Mouse (Mus musculus) hindbrain, embryonic 15.5 days (tissue): ENCODE results near the gene Agfg2. TPM values are rescaled to one million over a fixed set of nuclear protein-coding genes. Genes with fewer than 3 reads are reported as not detected.
"Not testable (repeated sequence)": the region's sequence is repeated elsewhere in the genome, so short reads cannot be mapped to it uniquely, and the experiment has no call there.

Experiments
- ATAC-seq: fragments of 200-750 bp; cut with Nextera tagmentation; 2 replicates; pipeline ENCODE4 v1.8.0; 2017; ENCODE audit warnings: low read depth, moderate number of reproducible peaks, moderate TSS enrichment; ENCODE audit not compliant: low FRiP score
- H3K27ac ChIP-seq: fragments of 300-500 bp; sonication (generic); replicated peaks from 2 replicates; pipeline ENCODE4 v1.5.1; 2015; ENCODE audit warnings: mild to moderate bottlenecking, inconsistent platforms
- H3K27me3 ChIP-seq: fragments of 300-500 bp; sonication (generic); 2 replicates; pipeline ENCODE4 v1.6.1; 2015; ENCODE audit warnings: control low read depth, inconsistent platforms
- H3K36me3 ChIP-seq: fragments of 300-500 bp; sonication (generic); 2 replicates; pipeline ENCODE4 v1.6.1; 2015; ENCODE audit warnings: control low read depth, inconsistent platforms
- H3K4me1 ChIP-seq: fragments of 300-500 bp; sonication (generic); replicated peaks from 2 replicates; pipeline ENCODE4 v1.6.1; 2015; ENCODE audit warnings: control low read depth, inconsistent platforms
- H3K4me2 ChIP-seq: fragments of 300-500 bp; sonication (generic); 2 replicates; pipeline ENCODE4 v1.6.1; 2015; ENCODE audit warnings: moderate library complexity, mild to moderate bottlenecking, inconsistent platforms
- H3K4me3 ChIP-seq: fragments of 300-500 bp; sonication (generic); 2 replicates; pipeline ENCODE4 v1.5.1; 2015; ENCODE audit warnings: mild to moderate bottlenecking, inconsistent platforms
- H3K9ac ChIP-seq: fragments of 300-500 bp; sonication (generic); 2 replicates; pipeline ENCODE4 v1.6.1; 2015; ENCODE audit warnings: inconsistent platforms
- H3K9me3 ChIP-seq: fragments of 300-500 bp; sonication (generic); 2 replicates; pipeline ENCODE4 v1.6.1; 2016; ENCODE audit warnings: control low read depth, inconsistent platforms
- WGBS: fragments of 180-500 bp; shearing (Covaris S2); methylation state at CpG from one replicate; pipeline ENCODE4 v1.1.7; 2015; 5-methylcytosine and 5-hydroxymethylcytosine counted together
- polyA plus RNA-seq: library from polyadenylated mRNA; unstranded; fragments of >200 nt; fragmentation: Nextera tagmentation; extraction: Ambion mirVana; gene quantifications from 2 replicates; pipeline ENCODE4 v1.2.1, GENCODE M21; 2015

The Agfg2 gene
- polyA plus RNA-seq: 20.2 and 20.3 TPM in 2 replicates

DNA sequence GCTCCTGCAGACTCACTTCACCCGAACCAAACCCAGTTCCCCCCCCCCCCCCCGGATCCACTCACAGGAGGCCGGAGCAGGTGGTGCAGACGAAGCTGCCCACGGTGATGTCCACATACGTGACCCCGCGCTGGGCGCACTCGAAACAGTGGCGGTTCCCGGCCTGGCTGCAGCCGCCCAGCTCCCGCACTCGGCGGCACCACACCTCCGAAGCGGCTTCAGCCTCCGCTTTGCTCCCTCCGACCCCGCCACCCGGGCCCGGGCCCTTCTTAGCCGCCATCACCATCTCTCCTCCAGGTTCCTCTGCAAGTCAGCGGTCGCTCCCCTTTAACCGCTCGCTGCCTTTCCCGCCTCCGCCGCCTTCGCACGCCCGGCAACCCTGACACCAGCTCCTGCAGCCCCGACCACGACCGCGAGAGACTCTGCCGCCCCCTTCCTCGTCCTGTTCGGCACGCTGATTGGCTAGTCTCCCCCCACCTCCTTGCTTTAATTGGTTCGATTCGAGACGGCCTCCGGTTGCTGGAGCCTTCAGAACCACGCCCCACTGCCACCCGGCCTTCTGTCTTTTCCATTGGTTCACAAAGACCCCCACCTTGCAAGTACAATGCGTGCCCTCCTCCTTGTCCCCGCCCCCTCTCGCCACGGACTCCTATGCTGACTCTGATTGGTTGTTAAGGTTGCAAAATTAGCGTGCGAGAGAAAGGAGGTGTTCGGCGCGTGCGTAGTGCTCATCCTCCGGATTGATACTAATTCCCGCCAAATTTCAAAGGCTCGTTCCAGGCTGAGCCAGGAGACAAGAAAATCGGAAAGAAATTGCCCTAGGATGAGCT lies at the start of gene Agfg2:
TSS of gene Agfg2 (minus strand) at position 433 of the 830 bp plus-strand sequence.
- Histone ChIP-seq H3K4me1 (peaks cover 25% of the 10 kb centered on the region), H3K9me3 (no peaks in the 10 kb centered on the region), H3K4me3 (peak within 1 kb of the TSS; percentile 97), H3K27me3 (no peaks in the 10 kb centered on the region), H3K36me3 (no peaks in the 10 kb centered on the region), H3K27ac (peak within 1 kb of the TSS; percentile 86), H3K9ac (peak within 1 kb of the TSS; percentile 80), H3K4me2 (peak within 1 kb of the TSS; percentile 74)
- WGBS: under 1% methylated on average over 60 of the region's 62 CpGs
- peak; percentile 99 for ATAC-seq

DNA sequence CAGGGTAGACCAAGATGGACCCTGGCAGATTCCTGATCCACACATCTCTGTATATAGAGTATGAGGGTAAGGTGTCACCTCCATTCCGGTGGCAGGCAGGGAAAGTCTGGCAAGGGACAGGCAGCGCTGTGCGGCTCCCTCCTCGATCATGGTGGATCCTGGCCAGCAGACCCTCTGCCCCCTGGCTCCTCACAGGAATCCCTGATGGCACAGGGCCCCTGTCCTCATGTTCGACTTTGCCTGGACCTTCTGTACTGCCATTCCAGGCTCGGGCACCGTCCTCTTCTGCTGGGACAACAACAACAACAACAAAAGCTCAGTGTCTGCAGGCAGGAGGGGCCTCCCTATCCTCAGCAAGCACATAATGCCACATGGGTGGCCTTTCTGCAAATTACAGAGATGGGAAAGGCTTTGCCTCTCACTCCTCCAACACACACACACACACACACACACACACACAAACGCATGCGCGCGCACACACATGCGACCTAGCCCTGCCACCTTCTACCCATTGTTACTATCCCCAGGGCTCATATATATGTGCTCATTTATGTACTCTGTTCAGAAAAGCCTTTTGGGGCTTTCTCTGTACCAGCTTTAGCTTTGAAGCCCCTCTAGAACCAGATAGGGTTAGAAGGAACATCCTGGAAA lies 49.2 kb upstream of the Agfg2 start:
- peaks cover 50% of the 10 kb centered on the region for H3K4me1 ChIP-seq
- no peaks in the 10 kb centered on the region for H3K27me3 ChIP-seq
- 15% methylated on average over 12 of the region's 12 CpGs for WGBS
- H3K9ac ChIP-seq: peak overlapping the region; percentile 28; the same call in 1 of the 2 replicates
- peaks cover 43% of the 10 kb centered on the region for H3K36me3 ChIP-seq
- ATAC-seq: peak; percentile 65
- H3K4me3 ChIP-seq: peak overlapping the region; percentile 30
- no peaks in the 10 kb centered on the region for H3K9me3 ChIP-seq
- peak overlapping the region; percentile 92 for H3K27ac ChIP-seq
- H3K4me2 ChIP-seq: peak overlapping the region; percentile 58

DNA sequence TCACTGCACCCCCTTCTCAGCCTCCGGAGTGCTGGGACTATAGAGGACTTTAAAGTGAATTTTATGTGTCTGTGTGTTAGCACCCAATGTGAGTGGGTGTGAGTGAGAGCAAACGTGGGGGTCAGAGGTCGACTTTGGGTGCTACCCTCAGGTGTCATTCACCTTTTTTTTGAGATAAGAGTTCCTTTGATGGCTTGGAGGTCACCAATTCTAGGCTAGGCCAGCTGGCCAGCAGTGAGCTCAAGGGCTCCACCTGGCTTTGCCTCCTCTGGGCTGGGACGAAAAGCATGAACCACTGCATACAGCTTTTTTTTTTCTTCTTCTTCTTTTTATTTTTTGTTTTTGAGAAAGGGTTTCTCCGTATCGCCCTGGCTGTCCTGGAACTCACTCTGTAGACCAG lies 42.2 kb upstream of the Agfg2 start:
- no peaks in the 10 kb centered on the region for H3K9me3 ChIP-seq
- no peaks in the 10 kb centered on the region for H3K27me3 ChIP-seq
- H3K4me3 ChIP-seq: no peak overlapping the region
- H3K4me1 ChIP-seq: peaks cover 6% of the 10 kb centered on the region
- no peak for ATAC-seq
- H3K27ac ChIP-seq: no peak overlapping the region
- H3K36me3 ChIP-seq: peaks cover 15% of the 10 kb centered on the region
- H3K4me2 ChIP-seq: no peak overlapping the region
- WGBS: 79% methylated on average over 6 of the region's 6 CpGs
- no peak overlapping the region for H3K9ac ChIP-seq

DNA sequence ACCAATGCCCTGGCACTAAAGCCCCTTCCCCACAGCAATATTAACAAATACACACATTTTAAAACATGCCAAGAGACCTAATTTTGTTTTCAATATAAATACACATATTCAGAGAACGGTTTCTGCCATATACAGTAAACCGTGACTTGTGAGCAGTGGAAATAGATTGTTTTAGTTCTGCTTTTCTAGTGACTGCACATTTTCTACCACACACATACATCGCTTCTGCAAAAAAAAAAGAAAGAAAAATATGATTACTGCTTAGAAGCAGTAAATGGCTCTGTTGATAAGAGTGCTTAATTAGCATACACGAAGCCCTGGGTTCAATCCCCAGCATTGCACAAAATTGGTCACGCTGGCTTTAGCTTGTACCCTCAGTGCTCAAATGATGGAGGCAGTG lies 39.3 kb upstream of the Agfg2 start:
- H3K4me3 ChIP-seq: no peak overlapping the region
- H3K27ac ChIP-seq: no peak overlapping the region
- H3K4me1 ChIP-seq: peaks cover 3% of the 10 kb centered on the region; the same call in 1 of the 2 replicates
- WGBS: 86% methylated on average over 5 of the region's 5 CpGs
- H3K27me3 ChIP-seq: no peaks in the 10 kb centered on the region
- ATAC-seq: no peak
- H3K36me3 ChIP-seq: no peaks in the 10 kb centered on the region
- H3K9me3 ChIP-seq: no peaks in the 10 kb centered on the region
- H3K4me2 ChIP-seq: no peak overlapping the region
- no peak overlapping the region for H3K9ac ChIP-seq

DNA sequence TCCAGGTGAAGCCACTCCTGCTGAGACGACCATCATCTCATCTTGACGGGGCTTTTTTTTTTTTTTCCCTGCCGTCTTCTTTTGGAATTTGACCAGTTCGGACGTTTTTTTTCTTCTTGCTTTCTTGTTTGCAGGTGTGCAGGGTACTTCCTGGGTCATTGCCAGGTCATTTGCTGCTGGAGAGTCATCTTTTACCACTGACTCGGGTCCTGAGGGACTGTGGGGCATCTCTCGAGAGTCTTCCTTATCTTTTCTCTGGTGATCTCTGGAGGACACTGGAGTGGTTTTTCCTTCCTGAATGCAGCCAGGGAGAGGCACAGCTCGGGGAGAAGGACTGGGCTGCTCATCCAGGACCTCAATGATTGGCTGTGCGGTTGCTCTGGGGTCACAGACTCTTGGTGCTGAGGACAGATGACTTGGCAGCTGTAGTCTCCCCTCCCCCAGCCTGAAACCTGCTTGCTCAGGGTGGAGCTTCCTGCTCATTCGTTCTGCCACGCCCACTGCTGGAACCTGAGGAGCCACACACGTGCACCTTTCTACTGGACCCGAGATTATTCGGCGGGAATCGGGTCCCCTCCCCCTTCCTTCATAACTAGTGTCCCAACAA lies 36.1 kb upstream of the Agfg2 start:
- H3K4me3 ChIP-seq: not testable (repeated sequence)
- WGBS: 24% methylated on average over 11 of the region's 16 CpGs
- H3K4me2 ChIP-seq: peak overlapping the region; percentile 40

DNA sequence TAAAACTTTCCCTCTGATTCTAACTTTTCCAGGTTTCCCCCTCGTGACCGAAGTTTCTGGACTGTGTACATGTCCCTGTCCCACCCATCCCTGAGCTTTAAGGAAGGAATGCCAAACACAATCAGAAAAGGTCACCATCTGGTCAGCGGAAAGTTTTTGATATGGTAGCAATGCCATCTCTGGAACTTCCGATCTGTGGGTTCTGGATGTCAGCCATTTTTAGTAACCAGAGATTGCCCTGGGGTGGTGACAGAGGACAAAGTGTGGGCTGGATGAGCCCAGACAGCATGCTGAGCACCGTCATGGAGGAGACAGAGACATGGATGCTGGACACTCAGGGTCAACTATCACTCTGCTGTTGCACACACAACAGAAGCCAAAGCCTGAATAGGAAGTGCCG lies 34.6 kb upstream of the Agfg2 start:
- ATAC-seq: no peak
- 88% methylated on average over 6 of the region's 6 CpGs for WGBS

More for the DNA sequence above, 36.1 kb upstream of the Agfg2 start:
- not testable (repeated sequence) for ATAC-seq, H3K9ac ChIP-seq, H3K27me3 ChIP-seq, H3K9me3 ChIP-seq, H3K27ac ChIP-seq, H3K36me3 ChIP-seq, H3K4me1 ChIP-seq

DNA sequence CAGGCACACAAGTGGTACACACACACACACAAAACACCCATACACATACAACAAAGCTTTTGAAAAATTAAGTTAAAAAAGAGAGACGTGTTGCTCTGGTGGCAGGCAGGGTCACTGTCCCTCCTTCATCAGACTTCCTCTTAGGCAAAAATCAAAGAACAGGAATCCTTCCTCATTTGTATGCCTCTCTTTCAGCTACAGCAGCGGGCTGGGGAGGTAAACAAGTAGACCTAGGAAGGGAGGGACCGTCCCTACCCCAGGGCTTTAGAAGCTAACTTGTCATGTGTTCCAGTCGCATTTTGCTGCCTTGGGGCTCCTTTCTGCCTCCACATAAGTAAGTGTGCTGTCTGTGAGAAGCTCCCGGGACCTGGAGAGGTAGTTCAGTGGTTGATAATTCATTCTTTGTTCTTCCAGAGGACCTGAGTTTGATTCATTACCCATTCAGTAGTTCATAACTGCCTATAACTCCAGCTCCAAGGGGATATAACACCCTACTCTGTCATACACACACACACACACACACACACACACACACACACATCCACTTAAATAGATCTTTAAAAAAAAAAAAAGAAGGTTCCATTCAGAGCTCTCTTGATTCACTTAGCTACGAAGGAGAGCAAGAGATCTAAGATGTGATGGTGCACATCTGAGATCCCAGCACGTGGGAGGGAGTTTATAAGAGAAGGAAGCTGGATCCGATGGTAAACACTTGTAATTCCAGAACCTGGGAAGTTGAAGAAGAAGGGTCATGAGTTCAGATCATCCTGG lies 33.7 kb upstream of the Agfg2 start:
- ATAC-seq: no peak
- H3K9me3 ChIP-seq: no peaks in the 10 kb centered on the region
- WGBS: 65% methylated on average over 8 of the region's 8 CpGs

More for the DNA sequence above, 34.6 kb upstream of the Agfg2 start:
- H3K36me3 ChIP-seq: no peaks in the 10 kb centered on the region
- no peaks in the 10 kb centered on the region for H3K27me3 ChIP-seq
- H3K4me3 ChIP-seq: no peak overlapping the region
- no peaks in the 10 kb centered on the region for H3K9me3 ChIP-seq
- no peak overlapping the region for H3K4me2 ChIP-seq
- H3K4me1 ChIP-seq: peaks cover 3% of the 10 kb centered on the region; the same call in 1 of the 2 replicates
- H3K27ac ChIP-seq: no peak overlapping the region
- H3K9ac ChIP-seq: no peak overlapping the region

DNA sequence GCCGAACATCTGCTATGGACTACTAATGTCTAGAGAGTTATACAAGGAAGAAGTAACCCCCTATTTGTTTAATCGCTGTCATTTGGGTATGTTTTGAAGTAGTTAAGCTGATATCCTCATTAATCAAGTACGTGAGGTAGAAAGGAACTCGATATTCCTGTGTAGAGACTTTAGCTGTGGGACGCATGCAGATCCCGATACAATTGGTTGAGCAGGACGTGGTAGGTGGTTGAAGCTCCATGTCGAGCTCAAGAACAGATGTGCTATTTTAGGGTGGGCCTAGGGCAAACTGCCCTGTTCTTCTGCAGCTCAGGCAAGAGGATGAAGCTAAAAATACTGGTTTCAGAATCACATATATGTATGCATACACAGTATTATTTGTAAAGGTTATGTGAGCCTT lies 31.2 kb upstream of the Agfg2 start:
- Histone ChIP-seq H3K27me3 (no peaks in the 10 kb centered on the region), H3K4me3 (no peak overlapping the region), H3K27ac (no peak overlapping the region), H3K9me3 (no peaks in the 10 kb centered on the region), H3K36me3 (no peaks in the 10 kb centered on the region), H3K9ac (no peak overlapping the region), H3K4me1 (peaks cover 2% of the 10 kb centered on the region; the same call in 1 of the 2 replicates), H3K4me2 (no peak overlapping the region)
- no peak for ATAC-seq
- WGBS: 82% methylated on average over 8 of the region's 8 CpGs

More for the DNA sequence above, 33.7 kb upstream of the Agfg2 start:
- H3K36me3 ChIP-seq: no peaks in the 10 kb centered on the region
- no peak overlapping the region for H3K4me2 ChIP-seq
- peaks cover 3% of the 10 kb centered on the region; the same call in 1 of the 2 replicates for H3K4me1 ChIP-seq
- H3K9ac ChIP-seq: no peak overlapping the region
- no peak overlapping the region for H3K4me3 ChIP-seq
- H3K27me3 ChIP-seq: no peaks in the 10 kb centered on the region
- H3K27ac ChIP-seq: no peak overlapping the region

DNA sequence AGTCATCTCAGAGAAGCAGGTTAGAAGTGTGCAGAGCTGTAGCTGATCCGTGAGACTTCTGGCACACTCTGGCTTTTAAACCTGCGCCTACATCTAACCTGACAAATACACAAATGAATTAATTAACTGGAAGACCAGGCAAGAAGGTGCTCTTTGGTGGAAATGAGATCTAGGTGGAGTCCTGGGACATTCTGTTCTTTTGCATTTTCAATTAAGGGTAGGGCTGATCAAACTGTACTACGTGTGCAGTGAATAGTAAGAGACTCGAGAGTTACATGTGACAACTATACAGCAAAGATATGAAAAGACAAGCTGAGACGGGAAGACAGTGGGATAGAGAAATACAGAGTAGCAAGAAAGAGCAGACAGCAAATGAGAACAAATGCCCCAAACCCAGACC lies 28.9 kb upstream of the Agfg2 start:
- WGBS: 83% methylated on average over 5 of the region's 5 CpGs
- Histone ChIP-seq H3K4me3 (no peak overlapping the region), H3K4me1 (no peaks in the 10 kb centered on the region), H3K36me3 (no peaks in the 10 kb centered on the region), H3K9me3 (no peaks in the 10 kb centered on the region), H3K9ac (no peak overlapping the region), H3K27ac (no peak overlapping the region), H3K4me2 (no peak overlapping the region), H3K27me3 (no peaks in the 10 kb centered on the region)
- no peak for ATAC-seq

DNA sequence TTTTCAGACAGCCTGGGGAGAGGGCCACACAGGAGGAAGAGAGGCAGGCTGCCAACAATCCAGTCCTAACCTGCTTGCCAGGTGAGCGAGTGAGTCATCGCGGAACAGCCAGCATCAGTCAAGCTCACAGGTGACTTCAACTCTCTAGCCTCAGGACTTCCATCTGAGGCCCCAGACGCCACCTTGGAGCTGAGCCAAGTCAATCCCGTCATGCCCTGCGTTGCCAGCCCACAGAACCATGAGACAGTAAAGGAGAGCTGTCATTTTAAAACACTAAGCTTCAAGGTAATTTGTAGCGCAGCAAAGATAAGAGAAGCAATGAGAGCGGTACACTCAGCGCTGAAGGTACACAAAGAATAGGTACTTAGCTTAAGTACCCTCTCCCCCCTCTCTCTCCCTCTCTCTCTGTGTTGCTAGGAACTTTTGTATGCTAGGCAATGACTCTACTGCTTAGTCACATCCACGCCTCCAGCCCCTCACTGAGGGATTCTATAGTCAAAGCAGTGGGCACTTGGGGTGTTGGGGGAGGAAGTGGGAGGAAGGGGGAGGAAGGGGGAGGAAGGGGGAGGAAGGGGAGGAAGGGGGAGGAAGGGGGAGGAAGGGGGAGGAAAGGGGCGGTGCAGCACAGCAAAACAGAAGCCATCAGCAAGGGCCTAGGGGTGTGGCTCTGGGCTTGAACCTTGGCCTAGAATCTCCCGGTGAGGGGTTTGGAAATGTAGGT lies 22.5 kb upstream of the Agfg2 start:
- Histone ChIP-seq H3K9ac (no peak overlapping the region), H3K4me2 (peak overlapping the region; percentile 13; the same call in 1 of the 2 replicates), H3K27ac (no peak overlapping the region), H3K4me3 (no peak overlapping the region), H3K9me3 (no peaks in the 10 kb centered on the region), H3K4me1 (peaks cover 8% of the 10 kb centered on the region), H3K36me3 (no peaks in the 10 kb centered on the region), H3K27me3 (no peaks in the 10 kb centered on the region)
- no peak for ATAC-seq
- WGBS: 49% methylated on average over 12 of the region's 12 CpGs

DNA sequence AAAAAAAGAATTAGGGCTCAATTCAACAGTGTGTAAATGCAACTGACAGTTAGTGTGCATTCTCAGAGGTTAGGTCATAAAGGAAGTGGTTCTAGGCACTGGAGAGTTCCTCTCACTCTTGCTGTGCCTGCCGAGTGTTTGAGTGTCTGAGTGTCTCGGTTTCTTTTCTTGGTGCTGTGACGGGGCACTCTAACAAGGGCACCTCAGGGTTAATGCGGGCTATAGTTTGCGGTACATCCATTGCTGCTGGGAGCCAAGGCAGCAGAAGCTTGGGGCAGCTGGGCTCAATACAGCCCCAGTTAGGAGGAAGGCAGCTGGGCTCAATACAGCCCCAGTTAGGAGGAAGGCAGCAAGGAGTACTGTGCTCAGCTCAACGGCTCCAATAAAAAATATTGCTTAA lies 20.7 kb upstream of the Agfg2 start:
- no peak for ATAC-seq

More for the DNA sequence above, 20.7 kb upstream of the Agfg2 start:
- H3K9me3 ChIP-seq: no peaks in the 10 kb centered on the region
- H3K27ac ChIP-seq: no peak overlapping the region
- H3K4me2 ChIP-seq: no peak overlapping the region
- H3K36me3 ChIP-seq: no peaks in the 10 kb centered on the region
- no peak overlapping the region for H3K9ac ChIP-seq
- H3K4me3 ChIP-seq: no peak overlapping the region
- peaks cover 8% of the 10 kb centered on the region for H3K4me1 ChIP-seq
- H3K27me3 ChIP-seq: no peaks in the 10 kb centered on the region
- WGBS: 53% methylated on average over 6 of the region's 6 CpGs
